Mouse (Mus musculus) heart, postnatal 0 days (tissue): Measurements from ENCODE around the gene Slc35a1.

Experiments used
- CTCF ChIP-seq: IDR thresholded peaks from 2 replicates; pipeline ENCODE4 v1.5.1; 2016; ENCODE audit warnings: antibody characterized with exemption, control low read depth, low read depth
- EP300 ChIP-seq: IDR thresholded peaks from 2 replicates; pipeline ENCODE4 v1.6.1; 2016; ENCODE audit warnings: antibody characterized with exemption, low read depth

- TF ChIP-seq CTCF (no peak), EP300 (no peak)
Observed at GRCm38 (mm10) chr4:34644779-34645178, 42.5 kb downstream of the Slc35a1 start.
